Mouse (Mus musculus) C2C12 (cell line): Measurements from ENCODE around the gene Egfl8.

Source experiments
- CEBPB ChIP-seq: IDR thresholded peaks from one replicate; pipeline ENCODE4 v1.6.1; 2011; ENCODE audit warnings: low read depth, mild to moderate bottlenecking, control low read depth, moderate library complexity
- CTCF ChIP-seq: IDR thresholded peaks from one replicate; pipeline ENCODE4 v1.5.1; 2011; ENCODE audit not compliant: control insufficient read depth, insufficient read depth, insufficient read length
- FOSL1 ChIP-seq: IDR thresholded peaks from one replicate; pipeline ENCODE4 v1.8.0; 2011; ENCODE audit warnings: mild to moderate bottlenecking, low read length; ENCODE audit not compliant: poor library complexity, insufficient read depth, severe bottlenecking
- MAX ChIP-seq: IDR thresholded peaks from one replicate; pipeline ENCODE4 v1.6.1; 2011; ENCODE audit warnings: mild to moderate bottlenecking, control low read depth
- MYOD1 ChIP-seq: IDR thresholded peaks from one replicate; pipeline ENCODE4 v1.6.1; 2011; ENCODE audit warnings: low read depth; ENCODE audit not compliant: control insufficient read depth, insufficient read length
- MYOG ChIP-seq: IDR thresholded peaks from one replicate; pipeline ENCODE4 v1.6.1; 2011; ENCODE audit not compliant: control insufficient read depth, insufficient read length; ENCODE audit errors: extremely low read depth
- USF1 ChIP-seq: IDR thresholded peaks from one replicate; pipeline ENCODE4 v1.6.1; 2011; ENCODE audit warnings: low read depth, mild to moderate bottlenecking, control low read depth, moderate library complexity

DNA sequence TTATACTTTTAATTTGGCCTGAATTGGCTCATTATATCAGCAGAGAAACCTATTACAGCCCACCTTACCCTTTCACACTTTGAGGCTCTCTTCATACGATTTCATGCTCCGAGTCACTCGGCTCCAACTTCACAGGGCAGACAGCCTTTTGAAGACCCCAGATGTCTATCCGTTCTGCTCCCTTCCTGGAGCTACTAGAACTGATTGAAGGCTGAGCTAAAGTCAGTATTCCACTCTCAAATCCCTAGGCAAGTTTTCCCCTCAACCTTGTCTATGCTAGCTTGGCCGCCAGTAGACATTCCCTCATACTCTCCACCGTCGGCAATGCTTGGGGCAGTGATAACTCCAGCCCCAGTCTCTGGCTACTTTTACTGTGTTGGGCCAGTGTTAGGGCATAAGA is 26.6 kb downstream of the Egfl8 start:
- TF ChIP-seq MAX = no peak
- no peak for TF ChIP-seq CTCF
- TF ChIP-seq MYOG = no peak
- TF ChIP-seq USF1 = no peak
- TF ChIP-seq CEBPB = no peak
- no peak for TF ChIP-seq MYOD1
- no peak for TF ChIP-seq FOSL1
